Mouse (Mus musculus): ENCODE data around the gene Fubp1. TPM values are rescaled to one million over a fixed set of nuclear protein-coding genes. Genes with fewer than 3 reads are reported as not detected.
"Not testable (repeated sequence)": the region's sequence is repeated elsewhere in the genome, so short reads cannot be mapped to it uniquely, and the experiment has no call there.

Gene Fubp1
- polyA plus RNA-seq, 1 experiment from 2014 or later, result 158 TPM

DNA sequence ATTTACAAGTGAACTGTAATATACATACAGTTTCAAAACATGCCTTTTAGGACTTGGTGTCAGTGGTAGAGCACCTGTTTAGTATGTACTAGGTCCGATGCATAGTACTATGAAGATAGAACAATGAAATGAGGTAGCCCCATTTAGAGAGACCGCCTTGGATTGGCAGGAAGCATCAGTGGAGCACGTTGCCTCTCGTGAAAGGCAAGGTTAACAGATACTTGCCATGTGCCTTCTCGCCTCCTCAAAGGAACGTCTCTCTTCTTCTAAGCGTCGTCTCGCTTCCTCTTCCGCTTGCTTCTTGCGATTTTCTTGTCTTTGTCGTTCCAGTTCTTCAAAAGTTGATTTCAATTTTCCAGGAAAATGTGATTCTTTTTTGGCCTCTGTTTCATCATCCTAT, 37.5 kb downstream of the Fubp1 start:
- Histone ChIP-seq H3K4me1 (ENCODE audit: control insufficient read depth, insufficient read depth, low read length) (no peaks in the 10 kb centered on the region), H3K9me3 (replicated peaks; ENCODE audit: control insufficient read depth, low read length) (no peaks in the 10 kb centered on the region), H3K27ac (ENCODE audit: low read depth, low read length) (no peak overlapping the region), H3K4me2 (no peak overlapping the region), H3K9ac (ENCODE audit: low read depth, low read length) (no peak overlapping the region), H3K27me3 (ENCODE audit: control insufficient read depth, insufficient read depth, low read length) (no peaks in the 10 kb centered on the region), H3K4me3 (ENCODE audit: low read depth, low read length) (no peak overlapping the region), H3K36me3 (ENCODE audit: control insufficient read depth, insufficient read depth, low read length) (peaks cover 8% of the 10 kb centered on the region)
- 88% methylated on average over 12 of the region's 12 CpGs for WGBS (ENCODE audit: insufficient replicate concordance)
- no peak for ATAC-seq (replicated peaks; ENCODE audit: insufficient number of reproducible peaks, low FRiP score, low TSS enrichment)

DNA sequence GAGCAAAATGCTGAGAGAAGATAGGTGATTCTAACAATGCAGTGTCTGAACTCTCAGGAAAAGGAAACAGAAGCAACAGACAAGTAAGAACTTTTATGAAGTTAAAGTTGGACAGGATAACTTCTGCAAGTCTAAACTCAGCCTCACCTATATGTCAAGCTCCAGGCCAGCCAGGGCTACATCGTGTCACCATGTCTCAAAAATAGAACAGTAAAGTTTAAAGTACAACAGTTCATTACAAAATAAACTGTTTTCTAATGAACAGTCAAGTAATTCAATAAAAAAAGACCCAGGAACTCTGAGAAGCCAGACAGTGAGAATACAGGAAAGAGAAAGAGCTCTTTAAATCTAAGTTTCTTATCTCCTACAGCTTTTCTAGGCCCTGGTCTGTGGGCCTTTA, 40.3 kb downstream of the Fubp1 start:
- no peak overlapping the region for H3K4me3 ChIP-seq (ENCODE audit: low read depth, low read length)
- H3K36me3 ChIP-seq (ENCODE audit: control insufficient read depth, insufficient read depth, low read length), result peaks cover 9% of the 10 kb centered on the region
- 78% methylated on average over 1 of the region's 1 CpGs for WGBS (ENCODE audit: insufficient replicate concordance)
- no peaks in the 10 kb centered on the region for H3K4me1 ChIP-seq (ENCODE audit: control insufficient read depth, insufficient read depth, low read length)
- ATAC-seq (replicated peaks; ENCODE audit: insufficient number of reproducible peaks, low FRiP score, low TSS enrichment), result no peak
- H3K27ac ChIP-seq (ENCODE audit: low read depth, low read length), result no peak overlapping the region
- H3K4me2 ChIP-seq, result no peak overlapping the region
- H3K27me3 ChIP-seq (ENCODE audit: control insufficient read depth, insufficient read depth, low read length), result no peaks in the 10 kb centered on the region
- H3K9me3 ChIP-seq (replicated peaks; ENCODE audit: control insufficient read depth, low read length), result no peaks in the 10 kb centered on the region
- no peak overlapping the region for H3K9ac ChIP-seq (ENCODE audit: low read depth, low read length)

DNA sequence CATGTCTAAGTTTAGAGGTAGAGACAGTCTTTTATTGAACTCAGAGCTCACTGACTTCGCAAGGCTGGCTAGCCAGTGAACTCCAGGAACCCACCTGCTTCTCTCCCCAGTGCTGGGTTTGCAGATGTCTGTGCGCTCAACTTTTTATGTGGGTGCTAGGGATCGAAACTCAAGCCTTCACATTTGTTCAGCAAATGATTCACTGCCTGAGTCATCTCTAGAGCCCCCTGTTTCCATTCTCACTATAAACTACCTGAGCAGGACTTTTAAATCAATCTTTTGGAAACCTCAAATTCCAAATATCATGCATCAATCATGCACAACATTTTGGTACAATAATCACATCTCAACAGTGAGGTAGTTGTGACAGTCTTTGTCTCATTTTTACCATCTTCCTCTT, 47.3 kb downstream of the Fubp1 start:
- no peak for ATAC-seq (replicated peaks; ENCODE audit: insufficient number of reproducible peaks, low FRiP score, low TSS enrichment)
- Histone ChIP-seq H3K9ac (ENCODE audit: low read depth, low read length) (no peak overlapping the region), H3K27ac (ENCODE audit: low read depth, low read length) (no peak overlapping the region), H3K4me3 (ENCODE audit: low read depth, low read length) (no peak overlapping the region), H3K27me3 (ENCODE audit: control insufficient read depth, insufficient read depth, low read length) (no peaks in the 10 kb centered on the region), H3K36me3 (ENCODE audit: control insufficient read depth, insufficient read depth, low read length) (peaks cover 4% of the 10 kb centered on the region; the same call in 1 of the 2 replicates), H3K9me3 (replicated peaks; ENCODE audit: control insufficient read depth, low read length) (no peaks in the 10 kb centered on the region), H3K4me1 (ENCODE audit: control insufficient read depth, insufficient read depth, low read length) (peaks cover 21% of the 10 kb centered on the region), H3K4me2 (no peak overlapping the region)
- WGBS (ENCODE audit: insufficient replicate concordance), result 89% methylated on average over 3 of the region's 3 CpGs

DNA sequence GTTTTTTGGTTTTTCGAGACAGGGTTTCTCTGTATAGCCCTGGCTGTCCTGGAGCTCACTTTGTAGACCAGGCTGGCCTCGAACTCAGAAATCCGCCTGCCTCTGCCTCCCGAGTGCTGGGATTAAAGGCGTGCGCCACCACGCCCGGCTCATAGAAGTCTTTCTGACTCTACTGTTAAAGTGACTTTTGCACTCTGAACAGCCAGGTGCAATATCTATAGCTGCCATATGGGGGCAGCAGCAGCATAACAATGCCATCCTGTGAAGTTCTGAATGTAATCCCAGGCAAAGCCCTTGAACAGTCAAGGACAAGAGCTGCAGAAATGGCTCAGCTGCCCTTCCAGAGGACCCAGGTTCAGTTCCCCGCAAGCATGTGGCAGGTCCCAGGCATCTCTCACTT, 49.2 kb downstream of the Fubp1 start:
- ATAC-seq (replicated peaks; ENCODE audit: insufficient number of reproducible peaks, low FRiP score, low TSS enrichment), result peak; percentile 40; the same call in 1 of the 2 replicates
- H3K9ac ChIP-seq (ENCODE audit: low read depth, low read length), result peak overlapping the region; percentile 24; the same call in 1 of the 2 replicates
- 26% methylated on average over 7 of the region's 9 CpGs for WGBS (ENCODE audit: insufficient replicate concordance)
- peaks cover 22% of the 10 kb centered on the region for H3K4me1 ChIP-seq (ENCODE audit: control insufficient read depth, insufficient read depth, low read length)
- H3K4me2 ChIP-seq; H3K4me3 ChIP-seq (ENCODE audit: low read depth, low read length); H3K27me3 ChIP-seq (ENCODE audit: control insufficient read depth, insufficient read depth, low read length); H3K36me3 ChIP-seq (ENCODE audit: control insufficient read depth, insufficient read depth, low read length); H3K9me3 ChIP-seq (replicated peaks; ENCODE audit: control insufficient read depth, low read length): not testable (repeated sequence)
- H3K27ac ChIP-seq (ENCODE audit: low read depth, low read length), result peak overlapping the region; percentile 54

- Histone ChIP-seq H3K27ac (ENCODE audit: low read depth, low read length) (peak overlapping the region; percentile 54; the same call in 1 of the 2 replicates), H3K4me2 (0 out of 2 replicates have a peak overlapping the region, but pooled peaks have one; percentile 12), H3K36me3 (ENCODE audit: control insufficient read depth, insufficient read depth, low read length) (peaks cover under 1% of the 10 kb centered on the region; the same call in 1 of the 2 replicates), H3K4me3 (ENCODE audit: low read depth, low read length) (no peak overlapping the region), H3K4me1 (ENCODE audit: control insufficient read depth, insufficient read depth, low read length) (peaks cover 22% of the 10 kb centered on the region), H3K27me3 (ENCODE audit: control insufficient read depth, insufficient read depth, low read length) (no peaks in the 10 kb centered on the region), H3K9ac (ENCODE audit: low read depth, low read length) (no peak overlapping the region), H3K9me3 (replicated peaks; ENCODE audit: control insufficient read depth, low read length) (no peaks in the 10 kb centered on the region)
- ATAC-seq (replicated peaks; ENCODE audit: insufficient number of reproducible peaks, low FRiP score, low TSS enrichment), result no peak
- 91% methylated on average over 1 of the region's 1 CpGs for WGBS (ENCODE audit: insufficient replicate concordance)
These were observed 50.1 kb downstream of the Fubp1 start for GRCm38 (mm10) chr3:152260362-152260761.

GRCm38 (mm10) chr3:152261436-152261835, 51.2 kb downstream of the Fubp1 start:
- no peaks in the 10 kb centered on the region for H3K36me3 ChIP-seq (ENCODE audit: control insufficient read depth, insufficient read depth, low read length)
- WGBS (ENCODE audit: insufficient replicate concordance), result 32% methylated on average over 8 of the region's 8 CpGs
- H3K9ac ChIP-seq (ENCODE audit: low read depth, low read length), result peak overlapping the region; percentile 96
- no peaks in the 10 kb centered on the region for H3K9me3 ChIP-seq (replicated peaks; ENCODE audit: control insufficient read depth, low read length)
- H3K4me1 ChIP-seq (ENCODE audit: control insufficient read depth, insufficient read depth, low read length), result peaks cover 22% of the 10 kb centered on the region
- H3K27ac ChIP-seq (ENCODE audit: low read depth, low read length), result peak overlapping the region; percentile 99
- H3K4me2 ChIP-seq, result peak overlapping the region; percentile 65
- H3K4me3 ChIP-seq (ENCODE audit: low read depth, low read length), result peak overlapping the region; percentile 69; the same call in 1 of the 2 replicates
- ATAC-seq (replicated peaks; ENCODE audit: insufficient number of reproducible peaks, low FRiP score, low TSS enrichment), result no peak
- no peaks in the 10 kb centered on the region for H3K27me3 ChIP-seq (ENCODE audit: control insufficient read depth, insufficient read depth, low read length)

DNA sequence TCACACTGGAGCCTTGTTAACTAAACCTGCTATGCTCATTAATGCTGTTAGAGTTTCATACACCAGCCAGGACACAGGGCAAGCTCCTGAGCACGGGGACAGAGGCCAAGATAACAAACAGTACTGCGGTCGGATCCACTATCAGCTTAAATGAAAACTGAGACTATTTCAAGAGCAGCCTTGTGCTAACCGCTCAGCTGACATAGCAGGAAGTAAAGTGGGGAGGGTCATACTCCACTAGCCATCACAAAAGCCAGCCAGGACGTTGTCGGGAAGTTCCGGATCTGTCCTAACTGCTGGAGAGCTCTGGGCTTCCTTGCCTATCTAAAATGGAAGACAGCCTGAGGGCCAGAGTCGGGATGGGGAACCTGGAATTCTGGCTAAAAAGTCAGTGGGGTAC, 51.7 kb downstream of the Fubp1 start:
- ATAC-seq (replicated peaks; ENCODE audit: insufficient number of reproducible peaks, low FRiP score, low TSS enrichment), result no peak
- H3K9ac ChIP-seq (ENCODE audit: low read depth, low read length), result peak overlapping the region; percentile 96
- peaks cover 19% of the 10 kb centered on the region for H3K4me1 ChIP-seq (ENCODE audit: control insufficient read depth, insufficient read depth, low read length)
- no peaks in the 10 kb centered on the region for H3K27me3 ChIP-seq (ENCODE audit: control insufficient read depth, insufficient read depth, low read length)
- WGBS (ENCODE audit: insufficient replicate concordance), result 8% methylated on average over 8 of the region's 8 CpGs
- H3K27ac ChIP-seq (ENCODE audit: low read depth, low read length), result peak overlapping the region; percentile 99
- no peaks in the 10 kb centered on the region for H3K9me3 ChIP-seq (replicated peaks; ENCODE audit: control insufficient read depth, low read length)
- H3K4me2 ChIP-seq, result peak overlapping the region; percentile 65
- H3K4me3 ChIP-seq (ENCODE audit: low read depth, low read length), result peak overlapping the region; percentile 69
- H3K36me3 ChIP-seq (ENCODE audit: control insufficient read depth, insufficient read depth, low read length), result no peaks in the 10 kb centered on the region

DNA sequence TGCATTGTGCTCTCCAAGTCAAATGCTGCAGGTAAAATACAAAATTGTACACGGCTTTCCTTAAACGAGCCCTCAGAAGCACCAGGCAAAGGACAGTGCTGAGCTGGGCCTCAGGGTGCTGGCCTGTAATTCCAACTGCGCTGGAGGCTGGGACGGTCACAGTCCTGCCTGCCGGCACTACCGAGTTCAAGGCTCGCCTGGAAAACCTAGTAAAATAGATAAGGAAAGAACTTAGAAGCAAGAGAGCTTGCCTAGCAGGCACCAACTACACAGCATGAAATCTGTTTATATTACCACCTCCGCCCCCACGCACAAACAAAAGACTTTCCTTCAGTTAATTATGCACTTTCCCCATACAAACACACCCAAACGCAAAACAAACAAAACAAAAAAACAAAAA, 54.2 kb downstream of the Fubp1 start:
- no peak for ATAC-seq (replicated peaks; ENCODE audit: insufficient number of reproducible peaks, low FRiP score, low TSS enrichment)
- 23% methylated on average over 10 of the region's 10 CpGs for WGBS (ENCODE audit: insufficient replicate concordance)
- Histone ChIP-seq H3K4me1 (ENCODE audit: control insufficient read depth, insufficient read depth, low read length) (peaks cover 23% of the 10 kb centered on the region), H3K36me3 (ENCODE audit: control insufficient read depth, insufficient read depth, low read length) (no peaks in the 10 kb centered on the region), H3K4me3 (ENCODE audit: low read depth, low read length) (peak overlapping the region; percentile 69), H3K9ac (ENCODE audit: low read depth, low read length) (peak overlapping the region; percentile 96), H3K27me3 (ENCODE audit: control insufficient read depth, insufficient read depth, low read length) (no peaks in the 10 kb centered on the region), H3K9me3 (replicated peaks; ENCODE audit: control insufficient read depth, low read length) (no peaks in the 10 kb centered on the region), H3K27ac (ENCODE audit: low read depth, low read length) (peak overlapping the region; percentile 99), H3K4me2 (peak overlapping the region; percentile 65)

DNA sequence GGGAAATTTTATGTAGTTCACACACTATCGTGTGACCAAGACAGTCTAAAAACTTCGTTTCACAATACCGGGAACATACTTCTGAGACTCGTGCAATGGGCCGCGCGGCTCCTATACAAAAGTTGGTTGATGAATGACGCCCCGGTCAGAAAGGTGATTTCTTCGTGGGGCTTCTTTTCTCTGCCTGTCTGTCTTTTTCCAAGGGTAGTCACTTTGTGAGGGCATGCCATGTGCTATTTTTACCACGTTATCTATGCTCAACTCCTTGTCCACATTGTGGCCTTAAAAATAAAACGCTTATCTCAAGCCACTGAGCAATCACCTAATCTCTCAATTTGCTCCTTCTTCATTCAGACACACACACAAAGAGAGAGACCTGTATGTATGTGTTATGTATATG, 54.6 kb downstream of the Fubp1 start:
- Histone ChIP-seq H3K4me1 (ENCODE audit: control insufficient read depth, insufficient read depth, low read length) (peaks cover 20% of the 10 kb centered on the region), H3K36me3 (ENCODE audit: control insufficient read depth, insufficient read depth, low read length) (no peaks in the 10 kb centered on the region), H3K4me3 (ENCODE audit: low read depth, low read length) (peak overlapping the region; percentile 69), H3K9me3 (replicated peaks; ENCODE audit: control insufficient read depth, low read length) (no peaks in the 10 kb centered on the region), H3K9ac (ENCODE audit: low read depth, low read length) (peak overlapping the region; percentile 96), H3K27ac (ENCODE audit: low read depth, low read length) (peak overlapping the region; percentile 99), H3K4me2 (peak overlapping the region; percentile 65), H3K27me3 (ENCODE audit: control insufficient read depth, insufficient read depth, low read length) (no peaks in the 10 kb centered on the region)
- 20% methylated on average over 12 of the region's 12 CpGs for WGBS (ENCODE audit: insufficient replicate concordance)
- no peak for ATAC-seq (replicated peaks; ENCODE audit: insufficient number of reproducible peaks, low FRiP score, low TSS enrichment)

All from heart, embryonic 11.5 days (tissue).